Mouse (Mus musculus): Measurements from ENCODE around the gene Srrm3. TPM values are rescaled to one million over a fixed set of nuclear protein-coding genes. Genes with fewer than 3 reads are reported as not detected.

The Srrm3 gene
- polyA plus RNA-seq, 1 experiment from 2014 or later: 65.9 TPM

GRCm38 (mm10) chr5:135918059-135918437 lies 111.4 kb downstream of the Srrm3 start:
- Histone ChIP-seq H3K4me1 (ENCODE audit: control insufficient read depth, insufficient read depth, low read length) (no peaks in the 10 kb centered on the region), H3K9ac (replicated peaks; ENCODE audit: low read depth, low read length) (no peak overlapping the region), H3K4me2 (ENCODE audit: low read depth, low read length) (no peak overlapping the region), H3K9me3 (ENCODE audit: control insufficient read depth, low read length) (no peaks in the 10 kb centered on the region), H3K27me3 (ENCODE audit: control insufficient read depth, insufficient read depth, low read length) (no peaks in the 10 kb centered on the region), H3K4me3 (ENCODE audit: low read depth, low read length) (no peak overlapping the region), H3K27ac (ENCODE audit: low read depth, low read length) (no peak overlapping the region), H3K36me3 (ENCODE audit: control insufficient read depth, insufficient read depth, low read length) (peaks cover 23% of the 10 kb centered on the region)
- no peak for ATAC-seq (ENCODE audit: low read depth)
- WGBS: 98% methylated on average over 5 of the region's 5 CpGs

- Histone ChIP-seq H3K9me3 (ENCODE audit: control insufficient read depth, low read length) (no peaks in the 10 kb centered on the region), H3K27me3 (ENCODE audit: control insufficient read depth, insufficient read depth, low read length) (no peaks in the 10 kb centered on the region), H3K36me3 (ENCODE audit: control insufficient read depth, insufficient read depth, low read length) (peaks cover 23% of the 10 kb centered on the region), H3K4me1 (ENCODE audit: control insufficient read depth, insufficient read depth, low read length) (no peaks in the 10 kb centered on the region), H3K4me2 (ENCODE audit: low read depth, low read length) (no peak overlapping the region), H3K4me3 (ENCODE audit: low read depth, low read length) (no peak overlapping the region), H3K27ac (ENCODE audit: low read depth, low read length) (no peak overlapping the region), H3K9ac (replicated peaks; ENCODE audit: low read depth, low read length) (no peak overlapping the region)
- no peak for ATAC-seq (ENCODE audit: low read depth)
- over 99% methylated on average over 5 of the region's 5 CpGs for WGBS
These were observed 111.9 kb downstream of the Srrm3 start for GRCm38 (mm10) chr5:135918593-135918992.

- no peak overlapping the region for H3K9ac ChIP-seq (replicated peaks; ENCODE audit: low read depth, low read length)
- 96% methylated on average over 3 of the region's 3 CpGs for WGBS
These were observed 113.2 kb downstream of the Srrm3 start for GRCm38 (mm10) chr5:135919902-135920301.

GRCm38 (mm10) chr5:135923901-135924300 lies 117.2 kb downstream of the Srrm3 start:
- Histone ChIP-seq H3K27ac (ENCODE audit: low read depth, low read length) (no peak overlapping the region), H3K27me3 (ENCODE audit: control insufficient read depth, insufficient read depth, low read length) (no peaks in the 10 kb centered on the region), H3K4me1 (ENCODE audit: control insufficient read depth, insufficient read depth, low read length) (0 out of 2 replicates have a peak, but pooled peaks cover 3% of the 10 kb centered on the region), H3K4me3 (ENCODE audit: low read depth, low read length) (no peak overlapping the region), H3K9ac (replicated peaks; ENCODE audit: low read depth, low read length) (no peak overlapping the region), H3K4me2 (ENCODE audit: low read depth, low read length) (no peak overlapping the region), H3K9me3 (ENCODE audit: control insufficient read depth, low read length) (no peaks in the 10 kb centered on the region), H3K36me3 (ENCODE audit: control insufficient read depth, insufficient read depth, low read length) (peaks cover 23% of the 10 kb centered on the region)
- ATAC-seq (ENCODE audit: low read depth): no peak
- WGBS: 90% methylated on average over 7 of the region's 7 CpGs

More at GRCm38 (mm10) chr5:135919902-135920301, 113.2 kb downstream of the Srrm3 start:
- no peak for ATAC-seq (ENCODE audit: low read depth)
- H3K4me2 ChIP-seq (ENCODE audit: low read depth, low read length): no peak overlapping the region
- H3K4me1 ChIP-seq (ENCODE audit: control insufficient read depth, insufficient read depth, low read length): no peaks in the 10 kb centered on the region
- H3K27me3 ChIP-seq (ENCODE audit: control insufficient read depth, insufficient read depth, low read length): no peaks in the 10 kb centered on the region
- no peaks in the 10 kb centered on the region for H3K9me3 ChIP-seq (ENCODE audit: control insufficient read depth, low read length)
- H3K27ac ChIP-seq (ENCODE audit: low read depth, low read length): no peak overlapping the region
- no peak overlapping the region for H3K4me3 ChIP-seq (ENCODE audit: low read depth, low read length)
- H3K36me3 ChIP-seq (ENCODE audit: control insufficient read depth, insufficient read depth, low read length): peaks cover 23% of the 10 kb centered on the region

Small RNA genes lying within 50 kb of the gene (microRNA-seq; reads per million reads assigned to microRNA genes)
- gene Gm23268: not detected

Other genes with a start within 250 kb of the Srrm3 start
- gene Ccl26, start 243.3 kb upstream of the Srrm3 start, polyA plus RNA-seq (2014; fragmentation: Nextera tagmentation; extraction: Ambion mirVana): not detected in 2 replicates
- gene Ccl24, start 233.8 kb upstream of the Srrm3 start, polyA plus RNA-seq (2014; fragmentation: Nextera tagmentation; extraction: Ambion mirVana): 3.7 TPM in 1 of 2 replicates, not detected in the other
- 90.9 and 111 TPM in 2 replicates for gene Rhbdd2, start 174.3 kb upstream of the Srrm3 start, polyA plus RNA-seq (2014; fragmentation: Nextera tagmentation; extraction: Ambion mirVana)
- 70.9 and 80.5 TPM in 2 replicates for gene Por, start 136.9 kb upstream of the Srrm3 start, polyA plus RNA-seq (2014; fragmentation: Nextera tagmentation; extraction: Ambion mirVana)
- gene Tmem120a, start 62.4 kb upstream of the Srrm3 start, polyA plus RNA-seq (2014; fragmentation: Nextera tagmentation; extraction: Ambion mirVana): 76.3 and 82.0 TPM in 2 replicates
- gene Styxl1, start 28.5 kb upstream of the Srrm3 start, polyA plus RNA-seq (2014; fragmentation: Nextera tagmentation; extraction: Ambion mirVana): 0.76 TPM in 1 of 2 replicates, not detected in the other
- gene Mdh2, start 28.4 kb upstream of the Srrm3 start, polyA plus RNA-seq (2014; fragmentation: Nextera tagmentation; extraction: Ambion mirVana): 680 and 694 TPM in 2 replicates
- gene Hspb1, start 81.0 kb downstream of the Srrm3 start, polyA plus RNA-seq (2014; fragmentation: Nextera tagmentation; extraction: Ambion mirVana): 7.8 and 11.4 TPM in 2 replicates
- 419 and 431 TPM in 2 replicates for gene Ywhag, start 127.7 kb downstream of the Srrm3 start, polyA plus RNA-seq (2014; fragmentation: Nextera tagmentation; extraction: Ambion mirVana)
- 1.0 and 1.4 TPM in 2 replicates for gene Ssc4d, start 167.6 kb downstream of the Srrm3 start, polyA plus RNA-seq (2014; fragmentation: Nextera tagmentation; extraction: Ambion mirVana)
- 0.29 TPM in 1 of 2 replicates, not detected in the other for gene Zp3, start 173.2 kb downstream of the Srrm3 start, polyA plus RNA-seq (2014; fragmentation: Nextera tagmentation; extraction: Ambion mirVana)
- 18.9 and 23.3 TPM in 2 replicates for gene Dtx2, start 187.9 kb downstream of the Srrm3 start, polyA plus RNA-seq (2014; fragmentation: Nextera tagmentation; extraction: Ambion mirVana)
- not detected in 2 replicates for gene Upk3b, start 231.6 kb downstream of the Srrm3 start, polyA plus RNA-seq (2014; fragmentation: Nextera tagmentation; extraction: Ambion mirVana)
- gene Upk3bl, start 247.6 kb downstream of the Srrm3 start, polyA plus RNA-seq (2014; fragmentation: Nextera tagmentation; extraction: Ambion mirVana): not detected in 2 replicates

All from neural tube, embryonic 14.5 days (tissue).